In the genomic region with DNA sequence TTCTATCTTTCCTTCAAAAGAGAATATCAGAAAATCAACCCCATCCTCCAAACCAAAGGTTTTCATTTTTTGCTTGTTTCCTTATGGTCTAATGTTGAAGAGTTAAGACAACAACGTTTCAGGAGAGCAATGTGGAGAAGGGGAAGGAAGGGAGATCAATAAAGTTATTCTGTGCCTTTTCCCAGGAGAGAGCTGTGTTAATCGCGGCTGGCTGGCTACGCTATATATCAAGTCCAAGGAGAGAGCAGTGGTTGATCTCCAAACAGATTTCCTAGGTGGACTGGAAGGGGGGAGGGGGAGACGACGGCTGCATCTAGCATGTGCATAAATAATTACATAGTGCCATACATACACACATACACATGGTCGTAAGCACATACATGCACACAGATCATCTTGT, we compare ENCODE assay signal across 22 mouse cellular contexts.
DNase-seq lines count a peak whose midpoint lies in the region; ATAC-seq and TF ChIP-seq lines count a peak whose summit lies in the region.
"Had no signal": no experiment of that assay in that cellular context is flagged by ENCODE, and none has a peak within 500 bp of the region (broad histone marks: within the 10 kb centered on the region; RNA-seq: fewer than 3 reads in every experiment).

No protein-coding gene starts in this region.

- no peak overlapping the region for H3K4me3 ChIP-seq in hindbrain, embryonic 14.5 days (replicated peaks; ENCODE audit: low read length)
- no peak overlapping the region for H3K4me3 ChIP-seq in hindbrain, postnatal 0 days (ENCODE audit: low read length)
- H3K4me3 ChIP-seq in neural tube, embryonic 13.5 days, result no peak overlapping the region
- H3K4me3 ChIP-seq: embryonic facial prominence, embryonic 12.5 days; forebrain, embryonic 12.5 days; heart, adult 2 months; heart, embryonic 15.5 days; hindbrain, embryonic 15.5 days had no signal

- no peak for ATAC-seq in hindbrain, embryonic 14.5 days (ENCODE audit: low FRiP score)
- no peak for ATAC-seq in hindbrain, postnatal 0 days
- peak; percentile 47; the same call in 1 of the 2 replicates for ATAC-seq in neural tube, embryonic 13.5 days (ENCODE audit: low read depth)
- ATAC-seq: forebrain, embryonic 16.5 days had no signal

- H3K36me3 ChIP-seq in hindbrain, embryonic 14.5 days (replicated peaks; ENCODE audit: control insufficient read depth, insufficient read depth), result no peaks in the 10 kb centered on the region
- no peaks in the 10 kb centered on the region for H3K36me3 ChIP-seq in hindbrain, postnatal 0 days (ENCODE audit: insufficient read depth, low read length)
- peaks cover 19% of the 10 kb centered on the region; the same call in 1 of the 2 replicates for H3K36me3 ChIP-seq in neural tube, embryonic 13.5 days
- H3K36me3 ChIP-seq: embryonic facial prominence, embryonic 12.5 days; forebrain, embryonic 12.5 days; G1E; heart, embryonic 15.5 days; hindbrain, embryonic 15.5 days had no signal

- 0 out of 2 replicates have a peak, but pooled peaks cover 3% of the 10 kb centered on the region for H3K4me1 ChIP-seq in hindbrain, embryonic 14.5 days (replicated peaks; ENCODE audit: control insufficient read depth, insufficient read depth, low read length)
- H3K4me1 ChIP-seq in hindbrain, postnatal 0 days (ENCODE audit: insufficient read depth, low read length), result no peaks in the 10 kb centered on the region
- H3K4me1 ChIP-seq in neural tube, embryonic 13.5 days (replicated peaks), result peaks cover 9% of the 10 kb centered on the region
- H3K4me1 ChIP-seq: embryonic facial prominence, embryonic 12.5 days; heart, embryonic 15.5 days; hindbrain, embryonic 15.5 days had no signal

- 57% methylated on average over 7 of the region's 7 CpGs for WGBS in hindbrain, embryonic 14.5 days
- WGBS in hindbrain, postnatal 0 days, result 71% methylated on average over 7 of the region's 7 CpGs
- WGBS in neural tube, embryonic 13.5 days, result 42% methylated on average over 7 of the region's 7 CpGs

- no peak for DNase-seq in hindbrain, embryonic 14.5 days (ENCODE audit: low spot score)
- DNase-seq in hindbrain, postnatal 0 days (ENCODE audit: low spot score), result no peak
- peak; percentile 43 for DNase-seq in retina, embryonic 14.5 days (ENCODE audit: low spot score)
- no peak for DNase-seq in retina, postnatal 1 day
- no peak for DNase-seq in urinary bladder, postnatal 10 days (ENCODE audit: low spot score)
- DNase-seq in embryo, embryonic 10.5 days (ENCODE audit: low spot score), result no peak
- DNase-seq: adrenal gland, adult 8-10 months; adrenal gland, postnatal 36 days; cerebellum, adult 11 months; cerebellum, adult 8-10 months; cerebellum, postnatal 14 days; gastrocnemius, postnatal 10 days; heart, adult 2 months; heart, postnatal 14 days had no signal

- H3K9me3 ChIP-seq in hindbrain, embryonic 14.5 days (ENCODE audit: control insufficient read depth, low read length), result no peaks in the 10 kb centered on the region
- H3K9me3 ChIP-seq in hindbrain, postnatal 0 days (ENCODE audit: low read length), result no peaks in the 10 kb centered on the region
- no peaks in the 10 kb centered on the region for H3K9me3 ChIP-seq in neural tube, embryonic 13.5 days
- H3K9me3 ChIP-seq: embryonic facial prominence, embryonic 12.5 days; forebrain, embryonic 12.5 days; G1E; heart, embryonic 15.5 days; hindbrain, embryonic 15.5 days had no signal

- H3K27me3 ChIP-seq in hindbrain, embryonic 14.5 days (ENCODE audit: control insufficient read depth, insufficient read depth, low read length), result no peaks in the 10 kb centered on the region
- H3K27me3 ChIP-seq in hindbrain, postnatal 0 days (ENCODE audit: insufficient read depth, low read length), result no peaks in the 10 kb centered on the region
- H3K27me3 ChIP-seq in neural tube, embryonic 13.5 days, result no peaks in the 10 kb centered on the region
- H3K27me3 ChIP-seq: embryonic facial prominence, embryonic 12.5 days; forebrain, embryonic 12.5 days; heart, embryonic 15.5 days; hindbrain, embryonic 15.5 days had no signal

- H3K4me2 ChIP-seq in hindbrain, embryonic 14.5 days (replicated peaks), result 0 out of 2 replicates have a peak overlapping the region, but pooled peaks have one; percentile 17
- no peak overlapping the region for H3K4me2 ChIP-seq in hindbrain, postnatal 0 days (ENCODE audit: low read depth, low read length)
- no peak overlapping the region for H3K4me2 ChIP-seq in neural tube, embryonic 13.5 days
- H3K4me2 ChIP-seq: embryonic facial prominence, embryonic 12.5 days; forebrain, embryonic 12.5 days; heart, embryonic 11.5 days; heart, embryonic 15.5 days; hindbrain, embryonic 15.5 days had no signal

- H3K27ac ChIP-seq in hindbrain, embryonic 14.5 days, result peak overlapping the region; percentile 6
- H3K27ac ChIP-seq in hindbrain, postnatal 0 days, result no peak overlapping the region
- peak overlapping the region; percentile 35; the same call in 1 of the 2 replicates for H3K27ac ChIP-seq in neural tube, embryonic 13.5 days (replicated peaks)
- H3K27ac ChIP-seq: embryonic facial prominence, embryonic 12.5 days; forebrain, embryonic 12.5 days; heart, adult 2 months; heart, embryonic 15.5 days; hindbrain, embryonic 15.5 days had no signal

- no peak overlapping the region for H3K9ac ChIP-seq in hindbrain, embryonic 14.5 days
- H3K9ac ChIP-seq in hindbrain, postnatal 0 days (replicated peaks; ENCODE audit: low read length), result no peak overlapping the region
- H3K9ac ChIP-seq in neural tube, embryonic 13.5 days, result no peak overlapping the region
- H3K9ac ChIP-seq: embryonic facial prominence, embryonic 12.5 days; forebrain, embryonic 12.5 days; heart, embryonic 15.5 days; hindbrain, embryonic 15.5 days had no signal

- TF ChIP-seq CTCF in hindbrain, postnatal 0 days (IDR thresholded peaks at IDR 0.05; ENCODE audit: low read depth), result no peak
